Mouse (Mus musculus) lung, embryonic 15.5 days (tissue): ENCODE data around the gene Ntrk3. TPM values are rescaled to one million over a fixed set of nuclear protein-coding genes. Genes with fewer than 3 reads are reported as not detected.

Source experiments
- ATAC-seq: fragments of 200-750 bp; cut with Nextera tagmentation; 2 replicates; pipeline ENCODE4 v1.8.0; 2017; ENCODE audit warnings: moderate number of reproducible peaks, borderline replicate concordance; ENCODE audit not compliant: low FRiP score, low TSS enrichment; ENCODE audit errors: extremely low read depth
- H3K27ac ChIP-seq: fragments of 300-500 bp; sonication (generic); 2 replicates; pipeline ENCODE4 v1.5.1; 2015; ENCODE audit warnings: moderate library complexity, mild to moderate bottlenecking, inconsistent platforms
- H3K27me3 ChIP-seq: fragments of 300-500 bp; sonication (generic); 2 replicates; pipeline ENCODE4 v1.6.1; 2015; ENCODE audit warnings: inconsistent platforms
- H3K36me3 ChIP-seq: fragments of 300-500 bp; sonication (generic); 2 replicates; pipeline ENCODE4 v1.6.1; 2015; ENCODE audit warnings: inconsistent platforms
- H3K4me1 ChIP-seq: fragments of 300-500 bp; sonication (generic); 2 replicates; pipeline ENCODE4 v1.6.1; 2015; ENCODE audit warnings: inconsistent platforms
- H3K4me2 ChIP-seq: fragments of 300-500 bp; sonication (generic); 2 replicates; pipeline ENCODE4 v1.6.1; 2015; ENCODE audit warnings: inconsistent platforms, mild to moderate bottlenecking, moderate library complexity
- H3K4me3 ChIP-seq: fragments of 300-500 bp; sonication (generic); 2 replicates; pipeline ENCODE4 v1.5.1; 2015; ENCODE audit warnings: mild to moderate bottlenecking, inconsistent platforms
- H3K9ac ChIP-seq: fragments of 300-500 bp; sonication (generic); 2 replicates; pipeline ENCODE4 v1.6.1; 2015; ENCODE audit warnings: inconsistent platforms
- H3K9me3 ChIP-seq: fragments of 300-500 bp; sonication (generic); 2 replicates; pipeline ENCODE4 v1.6.1; 2016; ENCODE audit warnings: inconsistent platforms
- WGBS: fragments of 180-500 bp; shearing (Covaris S2); methylation state at CpG from one replicate; pipeline ENCODE4 v1.1.7; 2015; 5-methylcytosine and 5-hydroxymethylcytosine counted together
- polyA plus RNA-seq: library from polyadenylated mRNA; unstranded; fragments of >200 nt; fragmentation: Nextera tagmentation; extraction: Ambion mirVana; gene quantifications from 2 replicates; pipeline ENCODE4 v1.2.1, GENCODE M21; 2015

The Ntrk3 gene
- polyA plus RNA-seq, 1 experiment from 2014 or later: 1.1 TPM

DNA sequence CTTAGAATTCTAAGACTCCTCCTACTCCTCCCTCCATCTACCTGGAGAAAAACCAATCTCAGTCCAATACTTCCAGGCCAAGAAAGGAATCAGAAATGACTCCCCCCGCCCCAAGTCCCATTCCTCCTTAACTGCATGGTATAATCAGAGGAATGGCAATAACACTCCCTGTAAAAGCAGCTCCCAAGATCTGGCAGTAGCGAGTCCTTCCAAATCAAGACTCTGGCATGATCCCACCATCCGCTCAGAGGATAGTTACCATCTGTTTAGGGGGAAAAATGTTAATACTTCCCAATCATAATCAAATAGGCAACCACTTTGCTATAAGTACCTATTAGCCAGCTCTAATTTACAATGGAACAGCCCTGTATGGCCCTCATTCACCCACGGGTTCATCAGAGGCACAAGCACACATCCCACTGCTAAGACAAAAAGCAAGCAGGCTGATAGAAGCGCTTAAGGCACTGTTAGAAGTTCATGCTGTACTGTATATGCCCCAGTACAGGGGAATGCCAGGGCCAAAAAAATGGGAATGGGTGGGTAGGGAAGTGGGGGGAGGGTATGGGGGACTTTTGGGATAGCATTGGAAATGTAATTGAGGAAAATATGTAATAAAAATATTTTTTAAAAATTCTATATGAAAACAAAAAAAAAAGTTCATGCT lies 294.3 kb downstream of the Ntrk3 start:
- WGBS: 77% methylated on average over 5 of the region's 5 CpGs
- no peaks in the 10 kb centered on the region for H3K4me1 ChIP-seq
- H3K36me3 ChIP-seq: no peaks in the 10 kb centered on the region

GRCm38 (mm10) chr7:78441706-78442105 lies 296.1 kb downstream of the Ntrk3 start:
- Histone ChIP-seq H3K4me3 (no peak overlapping the region), H3K4me1 (no peaks in the 10 kb centered on the region), H3K27ac (no peak overlapping the region), H3K36me3 (no peaks in the 10 kb centered on the region), H3K9me3 (no peaks in the 10 kb centered on the region), H3K27me3 (no peaks in the 10 kb centered on the region), H3K9ac (no peak overlapping the region), H3K4me2 (no peak overlapping the region)
- no peak for ATAC-seq

More for the DNA sequence above, 294.3 kb downstream of the Ntrk3 start:
- no peak overlapping the region for H3K27ac ChIP-seq
- no peak overlapping the region for H3K4me2 ChIP-seq
- H3K27me3 ChIP-seq: no peaks in the 10 kb centered on the region
- H3K4me3 ChIP-seq: no peak overlapping the region
- H3K9ac ChIP-seq: no peak overlapping the region
- no peak for ATAC-seq
- H3K9me3 ChIP-seq: no peaks in the 10 kb centered on the region

GRCm38 (mm10) chr7:78440896-78441295 lies 296.9 kb downstream of the Ntrk3 start:
- Histone ChIP-seq H3K9me3 (no peaks in the 10 kb centered on the region), H3K27me3 (no peaks in the 10 kb centered on the region), H3K27ac (no peak overlapping the region), H3K4me3 (no peak overlapping the region), H3K4me1 (no peaks in the 10 kb centered on the region), H3K36me3 (no peaks in the 10 kb centered on the region), H3K4me2 (no peak overlapping the region), H3K9ac (no peak overlapping the region)
- 67% methylated on average over 3 of the region's 3 CpGs for WGBS
- ATAC-seq: no peak

- H3K9me3 ChIP-seq: no peaks in the 10 kb centered on the region
- no peak overlapping the region for H3K27ac ChIP-seq
- no peaks in the 10 kb centered on the region for H3K27me3 ChIP-seq
- H3K4me2 ChIP-seq: no peak overlapping the region
- ATAC-seq: no peak
- H3K9ac ChIP-seq: no peak overlapping the region
- no peaks in the 10 kb centered on the region for H3K4me1 ChIP-seq
- no peaks in the 10 kb centered on the region for H3K36me3 ChIP-seq
- no peak overlapping the region for H3K4me3 ChIP-seq
- 85% methylated on average over 6 of the region's 6 CpGs for WGBS
These were observed 297.3 kb downstream of the Ntrk3 start for GRCm38 (mm10) chr7:78440476-78440875.

GRCm38 (mm10) chr7:78439361-78440120 lies 298.3 kb downstream of the Ntrk3 start:
- no peaks in the 10 kb centered on the region for H3K4me1 ChIP-seq
- no peak overlapping the region for H3K4me2 ChIP-seq
- H3K4me3 ChIP-seq: no peak overlapping the region
- ATAC-seq: no peak
- no peaks in the 10 kb centered on the region for H3K36me3 ChIP-seq
- no peak overlapping the region for H3K27ac ChIP-seq
- no peaks in the 10 kb centered on the region for H3K9me3 ChIP-seq
- WGBS: 55% methylated on average over 9 of the region's 9 CpGs
- no peaks in the 10 kb centered on the region for H3K27me3 ChIP-seq
- no peak overlapping the region for H3K9ac ChIP-seq

DNA sequence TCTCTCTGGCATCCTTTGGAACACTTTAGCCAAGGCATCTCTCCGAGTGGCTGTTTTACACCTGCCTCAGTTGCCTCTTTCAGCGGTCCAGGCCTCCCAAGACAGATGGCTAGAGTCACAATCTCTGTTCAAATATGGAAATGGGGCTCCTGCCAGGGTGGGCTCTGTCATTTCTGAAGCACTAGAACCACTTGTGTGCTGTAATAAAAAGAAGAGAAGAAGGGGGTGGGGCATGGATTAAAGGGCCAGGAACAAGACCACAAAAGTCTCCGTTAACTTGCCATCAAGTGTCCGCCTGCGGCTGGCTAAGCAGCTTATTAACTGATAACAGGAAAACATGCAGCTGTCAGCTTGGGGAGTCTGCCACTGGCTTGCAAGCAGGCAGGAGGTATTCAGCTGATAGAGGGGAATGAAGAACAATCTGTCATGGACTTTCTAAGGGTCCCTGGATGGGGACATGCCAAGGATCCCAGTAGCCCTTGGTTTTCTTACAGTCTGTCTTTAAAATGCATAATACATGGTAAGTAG lies 304.1 kb downstream of the Ntrk3 start:
- Histone ChIP-seq H3K9ac (no peak overlapping the region), H3K9me3 (no peaks in the 10 kb centered on the region), H3K4me3 (no peak overlapping the region), H3K4me1 (no peaks in the 10 kb centered on the region), H3K36me3 (no peaks in the 10 kb centered on the region), H3K27ac (no peak overlapping the region), H3K4me2 (no peak overlapping the region), H3K27me3 (no peaks in the 10 kb centered on the region)
- 26% methylated on average over 5 of the region's 5 CpGs for WGBS
- ATAC-seq: no peak

DNA sequence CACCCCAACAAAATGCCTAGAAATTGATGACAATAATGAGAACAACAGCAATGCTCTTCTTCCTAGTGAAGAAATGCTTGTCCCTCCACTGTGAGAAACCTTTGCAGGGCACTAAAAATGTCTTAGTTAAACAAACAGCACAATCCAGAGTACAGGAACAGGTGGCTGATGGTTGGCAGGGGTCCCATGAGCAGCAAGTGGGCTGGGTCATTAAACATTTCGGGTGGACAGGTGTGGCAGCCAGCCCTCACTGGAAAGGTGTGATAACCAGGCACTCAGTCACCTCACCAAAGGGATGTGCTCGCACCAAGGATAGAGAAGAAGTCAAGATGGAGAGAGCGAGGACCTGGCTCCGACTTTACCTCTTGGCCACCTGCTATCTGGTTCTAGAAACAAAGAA lies 306.2 kb downstream of the Ntrk3 start:
- no peak for ATAC-seq
- Histone ChIP-seq H3K27ac (no peak overlapping the region), H3K4me2 (no peak overlapping the region), H3K9me3 (no peaks in the 10 kb centered on the region), H3K9ac (no peak overlapping the region), H3K36me3 (no peaks in the 10 kb centered on the region), H3K4me1 (no peaks in the 10 kb centered on the region), H3K4me3 (no peak overlapping the region), H3K27me3 (no peaks in the 10 kb centered on the region)
- 85% methylated on average over 4 of the region's 4 CpGs for WGBS

- H3K27me3 ChIP-seq: no peaks in the 10 kb centered on the region
- no peak overlapping the region for H3K9ac ChIP-seq
- H3K36me3 ChIP-seq: no peaks in the 10 kb centered on the region
- no peaks in the 10 kb centered on the region for H3K9me3 ChIP-seq
- ATAC-seq: no peak
- WGBS: 75% methylated on average over 2 of the region's 2 CpGs
- H3K4me2 ChIP-seq: no peak overlapping the region
- H3K4me1 ChIP-seq: no peaks in the 10 kb centered on the region
- no peak overlapping the region for H3K27ac ChIP-seq
- H3K4me3 ChIP-seq: no peak overlapping the region
These were observed 325.6 kb downstream of the Ntrk3 start for GRCm38 (mm10) chr7:78412172-78412571.

GRCm38 (mm10) chr7:78409970-78410369 lies 327.8 kb downstream of the Ntrk3 start:
- Histone ChIP-seq H3K4me3 (no peak overlapping the region), H3K9ac (no peak overlapping the region), H3K4me1 (0 out of 2 replicates have a peak, but pooled peaks cover 6% of the 10 kb centered on the region), H3K27ac (no peak overlapping the region), H3K27me3 (no peaks in the 10 kb centered on the region), H3K36me3 (no peaks in the 10 kb centered on the region), H3K9me3 (no peaks in the 10 kb centered on the region), H3K4me2 (no peak overlapping the region)
- no peak for ATAC-seq
- WGBS: 46% methylated on average over 5 of the region's 5 CpGs

DNA sequence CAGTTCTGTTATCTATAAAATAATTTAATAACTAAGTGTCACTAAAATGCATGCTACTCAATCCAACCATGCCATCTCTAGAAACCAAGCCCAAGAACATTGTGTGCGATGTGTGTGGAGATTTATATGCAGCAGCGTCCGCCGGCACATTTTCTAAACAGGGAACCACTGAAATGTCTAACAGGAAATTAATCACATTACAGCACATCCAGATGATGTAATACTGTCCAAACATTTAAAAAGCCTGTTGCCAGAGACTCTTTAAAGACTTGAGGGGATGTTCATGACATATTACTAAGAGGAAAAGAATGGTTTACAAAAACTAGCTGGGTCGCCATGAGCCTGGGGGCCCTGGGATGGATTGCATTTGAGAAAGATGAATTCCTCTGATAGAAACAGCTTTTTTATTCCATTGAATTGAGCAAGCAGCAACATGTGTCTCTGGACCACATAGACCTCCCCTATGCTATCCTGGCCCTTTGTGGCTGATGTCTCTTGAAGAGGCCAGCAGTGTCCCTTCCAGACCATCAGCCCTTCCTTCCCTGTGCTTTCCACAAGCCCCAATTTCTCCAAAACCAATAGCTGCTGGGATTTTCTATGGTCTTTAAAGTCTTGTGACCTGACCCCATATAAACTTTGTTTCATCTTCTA lies 331.0 kb downstream of the Ntrk3 start:
- no peak overlapping the region for H3K9ac ChIP-seq
- H3K9me3 ChIP-seq: no peaks in the 10 kb centered on the region
- H3K36me3 ChIP-seq: no peaks in the 10 kb centered on the region
- no peak overlapping the region for H3K4me2 ChIP-seq
- H3K4me3 ChIP-seq: no peak overlapping the region
- ATAC-seq: peak; percentile 71; the same call in 1 of the 2 replicates
- WGBS: 35% methylated on average over 5 of the region's 5 CpGs
- no peak overlapping the region for H3K27ac ChIP-seq
- H3K4me1 ChIP-seq: 0 out of 2 replicates have a peak, but pooled peaks cover 6% of the 10 kb centered on the region
- no peaks in the 10 kb centered on the region for H3K27me3 ChIP-seq

GRCm38 (mm10) chr7:78404481-78404880 lies 333.3 kb downstream of the Ntrk3 start:
- Histone ChIP-seq H3K4me2 (no peak overlapping the region), H3K27ac (no peak overlapping the region), H3K9me3 (no peaks in the 10 kb centered on the region), H3K4me1 (0 out of 2 replicates have a peak, but pooled peaks cover 6% of the 10 kb centered on the region), H3K9ac (no peak overlapping the region), H3K36me3 (no peaks in the 10 kb centered on the region), H3K27me3 (no peaks in the 10 kb centered on the region), H3K4me3 (no peak overlapping the region)
- ATAC-seq: no peak
- WGBS: 93% methylated on average over 6 of the region's 6 CpGs

DNA sequence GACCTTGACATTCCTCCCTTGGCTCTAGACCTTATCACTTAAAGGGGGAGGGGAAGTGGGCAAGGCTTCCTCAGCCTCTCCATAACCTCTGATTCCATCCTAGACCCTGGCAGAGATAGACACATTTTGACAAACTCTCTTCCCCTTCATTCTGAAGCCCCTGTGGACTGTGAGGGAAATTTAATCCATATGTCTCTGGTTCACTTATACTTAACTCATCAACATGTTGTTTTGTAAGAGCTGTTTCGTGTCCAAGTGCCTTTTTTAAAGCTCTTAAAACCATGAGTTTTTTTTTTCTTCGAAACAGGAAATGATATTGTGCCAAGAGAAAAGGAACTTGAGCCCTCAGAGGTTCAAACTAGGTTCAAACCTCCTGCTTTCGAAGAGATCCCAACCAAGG lies 335.3 kb downstream of the Ntrk3 start:
- ATAC-seq: no peak
- Histone ChIP-seq H3K27me3 (no peaks in the 10 kb centered on the region), H3K4me1 (0 out of 2 replicates have a peak, but pooled peaks cover 6% of the 10 kb centered on the region), H3K27ac (no peak overlapping the region), H3K9me3 (no peaks in the 10 kb centered on the region), H3K9ac (no peak overlapping the region), H3K4me2 (no peak overlapping the region), H3K36me3 (no peaks in the 10 kb centered on the region), H3K4me3 (no peak overlapping the region)
- WGBS: 39% methylated on average over 3 of the region's 3 CpGs
